Mouse (Mus musculus): ENCODE results near the gene Nfib. TPM values are rescaled to one million over a fixed set of nuclear protein-coding genes. Genes with fewer than 3 reads are reported as not detected.

The Nfib gene
- polyA plus RNA-seq, 1 experiment from 2014 or later = 72.0 TPM

DNA sequence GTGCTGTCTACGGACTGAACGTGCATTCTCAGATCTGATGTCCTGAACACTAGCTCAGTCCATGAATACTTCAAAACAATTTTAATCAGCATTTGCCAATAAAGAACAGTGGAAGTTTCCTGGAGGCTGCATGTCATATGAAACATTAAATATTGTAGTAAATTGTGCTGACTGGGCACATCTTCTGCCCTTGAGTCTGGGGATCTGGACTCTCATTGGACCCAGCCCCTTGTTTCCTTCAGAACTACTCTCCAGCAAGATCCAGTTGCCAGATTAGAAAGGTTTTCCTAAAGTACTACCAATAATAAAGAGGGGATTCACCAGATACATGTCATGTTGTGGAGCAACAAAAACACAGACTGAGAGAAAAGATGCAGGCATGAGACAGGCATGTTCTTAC, 243.9 kb downstream of the Nfib start:
- no peak for ATAC-seq (ENCODE audit: low FRiP score, low TSS enrichment)
- H3K27ac ChIP-seq (replicated peaks; ENCODE audit: low read depth, low read length) = no peak overlapping the region
- peaks cover 29% of the 10 kb centered on the region for H3K4me1 ChIP-seq (ENCODE audit: control insufficient read depth, insufficient read depth, low read length)
- no peak overlapping the region for H3K9ac ChIP-seq (replicated peaks; ENCODE audit: low read length)
- no peak overlapping the region for H3K4me3 ChIP-seq (replicated peaks; ENCODE audit: low read depth, low read length)
- no peaks in the 10 kb centered on the region for H3K27me3 ChIP-seq (ENCODE audit: control insufficient read depth, insufficient read depth, low read length)
- no peaks in the 10 kb centered on the region for H3K36me3 ChIP-seq (ENCODE audit: control insufficient read depth, insufficient read depth, low read length)
- no peak overlapping the region for H3K4me2 ChIP-seq (ENCODE audit: low read length)
- no peaks in the 10 kb centered on the region for H3K9me3 ChIP-seq (ENCODE audit: control insufficient read depth, low read length)
- no peak for DNase-seq
- WGBS = 95% methylated on average over 2 of the region's 2 CpGs

DNA sequence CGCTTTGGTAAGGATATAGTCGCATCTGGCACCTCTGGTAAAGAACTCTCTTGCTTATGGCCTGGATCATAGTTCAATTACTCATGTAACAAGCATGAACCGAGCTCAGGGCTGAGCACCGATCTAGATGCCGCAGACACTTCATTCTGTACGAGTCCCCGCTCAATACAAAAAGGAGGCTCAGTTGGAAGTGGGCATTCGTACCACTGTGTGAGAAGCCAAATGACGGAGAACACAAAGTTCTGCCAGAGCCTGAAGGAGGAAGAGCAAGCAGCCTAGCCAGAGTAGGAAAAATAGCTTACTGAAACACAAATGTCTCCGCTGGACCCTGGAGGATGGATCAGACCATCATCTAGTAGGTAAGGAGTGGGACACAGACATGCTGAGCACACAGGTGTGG, 246.7 kb downstream of the Nfib start:
- WGBS = 98% methylated on average over 10 of the region's 10 CpGs
- Histone ChIP-seq H3K9me3 (ENCODE audit: control insufficient read depth, low read length) (no peaks in the 10 kb centered on the region), H3K9ac (replicated peaks; ENCODE audit: low read length) (no peak overlapping the region), H3K4me2 (ENCODE audit: low read length) (no peak overlapping the region), H3K4me1 (ENCODE audit: control insufficient read depth, insufficient read depth, low read length) (peaks cover 24% of the 10 kb centered on the region), H3K4me3 (replicated peaks; ENCODE audit: low read depth, low read length) (no peak overlapping the region), H3K27me3 (ENCODE audit: control insufficient read depth, insufficient read depth, low read length) (no peaks in the 10 kb centered on the region), H3K27ac (replicated peaks; ENCODE audit: low read depth, low read length) (no peak overlapping the region), H3K36me3 (ENCODE audit: control insufficient read depth, insufficient read depth, low read length) (no peaks in the 10 kb centered on the region)
- DNase-seq (no peak), ATAC-seq (ENCODE audit: low FRiP score, low TSS enrichment) (no peak)

DNA sequence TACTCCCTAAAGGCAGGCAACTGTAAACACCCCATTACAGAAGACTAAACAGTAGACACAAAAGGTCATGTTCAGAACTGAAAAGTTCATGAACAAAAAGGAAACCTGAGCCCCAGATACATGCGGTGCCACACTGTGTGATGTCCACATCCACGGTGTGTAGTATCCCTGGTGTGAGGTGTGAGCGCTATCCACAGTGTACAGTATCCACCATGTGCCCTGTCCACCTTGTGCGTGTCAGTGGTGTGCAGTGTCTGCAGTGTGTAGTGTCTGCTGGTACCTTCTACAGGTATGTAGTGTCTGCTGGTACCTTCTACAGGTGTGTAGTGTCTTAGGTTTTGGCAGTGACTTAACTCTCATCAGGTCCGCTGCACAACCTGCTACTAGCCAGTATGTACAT, 248.6 kb downstream of the Nfib start:
- Histone ChIP-seq H3K27me3 (ENCODE audit: control insufficient read depth, insufficient read depth, low read length) (no peaks in the 10 kb centered on the region), H3K36me3 (ENCODE audit: control insufficient read depth, insufficient read depth, low read length) (no peaks in the 10 kb centered on the region), H3K9ac (replicated peaks; ENCODE audit: low read length) (no peak overlapping the region), H3K27ac (replicated peaks; ENCODE audit: low read depth, low read length) (peak overlapping the region; percentile 45; the same call in 1 of the 2 replicates), H3K4me3 (replicated peaks; ENCODE audit: low read depth, low read length) (no peak overlapping the region), H3K9me3 (ENCODE audit: control insufficient read depth, low read length) (no peaks in the 10 kb centered on the region), H3K4me1 (ENCODE audit: control insufficient read depth, insufficient read depth, low read length) (peaks cover 20% of the 10 kb centered on the region), H3K4me2 (ENCODE audit: low read length) (no peak overlapping the region)
- no peak for DNase-seq
- peak; percentile 57; the same call in 1 of the 2 replicates for ATAC-seq (ENCODE audit: low FRiP score, low TSS enrichment)
- 77% methylated on average over 5 of the region's 5 CpGs for WGBS

DNA sequence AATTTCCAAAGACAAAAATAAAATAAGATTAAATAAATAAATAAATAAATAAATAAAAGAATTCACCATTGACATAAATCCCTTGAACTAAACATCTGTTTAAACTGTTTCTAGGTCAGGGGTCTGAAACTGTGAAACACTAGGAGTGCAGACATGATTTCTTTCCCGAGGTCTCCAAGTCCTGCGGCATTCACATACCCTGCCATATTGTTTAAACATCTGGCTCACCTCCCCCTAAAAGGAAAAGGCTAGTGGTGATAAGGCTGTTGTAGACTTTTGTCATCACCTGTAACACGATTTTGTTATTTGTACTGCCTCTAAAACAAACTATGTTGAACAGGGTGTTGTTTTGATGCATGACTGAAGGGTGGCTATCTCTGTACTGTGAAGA, 249.2 kb downstream of the Nfib start:
- Histone ChIP-seq H3K27ac (replicated peaks; ENCODE audit: low read depth, low read length) (no peak overlapping the region), H3K27me3 (ENCODE audit: control insufficient read depth, insufficient read depth, low read length) (no peaks in the 10 kb centered on the region), H3K4me3 (replicated peaks; ENCODE audit: low read depth, low read length) (no peak overlapping the region), H3K9ac (replicated peaks; ENCODE audit: low read length) (no peak overlapping the region), H3K36me3 (ENCODE audit: control insufficient read depth, insufficient read depth, low read length) (no peaks in the 10 kb centered on the region), H3K4me1 (ENCODE audit: control insufficient read depth, insufficient read depth, low read length) (peaks cover 20% of the 10 kb centered on the region), H3K4me2 (ENCODE audit: low read length) (no peak overlapping the region), H3K9me3 (ENCODE audit: control insufficient read depth, low read length) (no peaks in the 10 kb centered on the region)
- ATAC-seq (ENCODE audit: low FRiP score, low TSS enrichment) = no peak
- DNase-seq = no peak
- 74% methylated on average over 3 of the region's 3 CpGs for WGBS

DNA sequence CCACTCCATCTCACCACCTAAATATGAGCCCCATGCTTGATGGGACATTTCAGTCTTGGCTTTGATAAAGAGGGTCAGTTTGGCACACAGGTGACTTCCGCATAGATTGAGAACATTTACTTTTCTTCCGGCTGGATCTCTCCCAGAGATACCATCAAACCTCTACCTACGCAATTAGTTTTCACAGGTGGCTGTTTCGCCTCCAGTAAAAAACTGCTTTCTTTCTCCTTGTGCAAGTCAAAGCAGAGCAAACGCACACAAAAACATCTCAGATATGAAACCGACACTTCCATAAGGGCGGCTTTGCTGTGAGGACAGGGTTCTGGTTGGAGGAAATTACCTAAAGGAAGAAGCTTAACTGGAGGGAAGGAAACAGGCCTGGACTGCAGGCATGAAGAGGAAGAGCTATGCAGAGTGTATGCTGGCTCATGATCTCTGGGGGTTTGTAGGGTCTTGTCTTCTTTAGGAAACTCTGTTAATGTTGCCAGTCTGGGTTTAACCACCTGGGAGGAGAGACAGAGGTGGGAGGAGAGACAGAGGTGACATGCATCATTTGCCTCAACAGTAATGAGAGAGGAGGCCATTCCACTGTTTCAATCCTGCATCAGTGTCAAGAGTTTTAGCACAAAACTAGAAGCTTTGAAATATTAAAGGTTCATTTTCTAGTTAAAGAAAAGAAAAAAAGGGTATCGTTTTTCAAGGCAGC, 249.8 kb downstream of the Nfib start:
- Histone ChIP-seq H3K4me1 (ENCODE audit: control insufficient read depth, insufficient read depth, low read length) (peaks cover 20% of the 10 kb centered on the region), H3K9ac (replicated peaks; ENCODE audit: low read length) (no peak overlapping the region), H3K36me3 (ENCODE audit: control insufficient read depth, insufficient read depth, low read length) (no peaks in the 10 kb centered on the region), H3K4me2 (ENCODE audit: low read length) (no peak overlapping the region), H3K9me3 (ENCODE audit: control insufficient read depth, low read length) (no peaks in the 10 kb centered on the region), H3K27ac (replicated peaks; ENCODE audit: low read depth, low read length) (no peak overlapping the region), H3K27me3 (ENCODE audit: control insufficient read depth, insufficient read depth, low read length) (no peaks in the 10 kb centered on the region), H3K4me3 (replicated peaks; ENCODE audit: low read depth, low read length) (no peak overlapping the region)
- ATAC-seq (ENCODE audit: low FRiP score, low TSS enrichment) (no peak), DNase-seq (no peak)
- 96% methylated on average over 8 of the region's 8 CpGs for WGBS

DNA sequence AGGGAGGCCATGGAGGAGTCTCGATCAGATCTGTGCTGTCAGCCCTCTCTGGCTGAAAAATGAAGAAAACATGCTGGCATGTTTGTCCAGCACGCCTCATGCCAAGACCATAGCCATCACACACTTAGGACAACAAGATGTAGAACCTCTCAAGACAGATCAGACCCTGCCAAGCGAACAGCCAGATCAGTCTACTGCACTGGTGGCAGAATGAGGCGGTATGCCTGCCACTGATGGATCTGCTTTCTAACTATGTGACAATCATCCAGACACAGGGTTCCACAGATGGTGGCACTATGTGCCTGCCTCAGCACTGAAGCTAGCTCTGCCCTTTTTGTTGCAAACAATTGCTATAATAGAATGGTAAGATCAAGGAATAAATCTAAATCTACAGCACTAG, 250.6 kb downstream of the Nfib start:
- Histone ChIP-seq H3K4me1 (ENCODE audit: control insufficient read depth, insufficient read depth, low read length) (peaks cover 20% of the 10 kb centered on the region), H3K27ac (replicated peaks; ENCODE audit: low read depth, low read length) (no peak overlapping the region)
- no peak for DNase-seq

DNA sequence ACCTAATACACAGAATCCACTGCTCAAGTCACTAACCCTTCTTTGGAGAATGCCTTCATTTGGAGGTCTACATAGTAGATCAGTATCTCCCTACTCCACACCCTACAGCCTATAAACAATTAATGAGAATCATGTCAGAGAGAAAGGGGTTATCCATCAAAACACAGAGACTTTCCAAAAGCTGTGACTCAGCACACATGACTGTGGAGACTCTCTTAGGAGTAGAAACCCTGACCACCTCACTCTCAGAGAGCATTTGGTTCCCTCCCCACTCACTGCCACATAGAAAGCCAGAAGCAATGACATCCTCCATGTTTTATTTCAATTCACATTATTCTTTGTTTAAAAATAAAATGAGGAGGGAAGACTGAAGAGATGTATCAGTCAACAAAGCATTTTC, 252.2 kb downstream of the Nfib start:
- no peak overlapping the region for H3K27ac ChIP-seq (replicated peaks; ENCODE audit: low read depth, low read length)
- H3K4me2 ChIP-seq (ENCODE audit: low read length) = no peak overlapping the region
- no peak overlapping the region for H3K9ac ChIP-seq (replicated peaks; ENCODE audit: low read length)
- no peaks in the 10 kb centered on the region for H3K36me3 ChIP-seq (ENCODE audit: control insufficient read depth, insufficient read depth, low read length)
- H3K4me3 ChIP-seq (replicated peaks; ENCODE audit: low read depth, low read length) = no peak overlapping the region
- DNase-seq (no peak), ATAC-seq (ENCODE audit: low FRiP score, low TSS enrichment) (no peak)
- H3K4me1 ChIP-seq (ENCODE audit: control insufficient read depth, insufficient read depth, low read length) = peaks cover 20% of the 10 kb centered on the region
- H3K27me3 ChIP-seq (ENCODE audit: control insufficient read depth, insufficient read depth, low read length) = no peaks in the 10 kb centered on the region
- no peaks in the 10 kb centered on the region for H3K9me3 ChIP-seq (ENCODE audit: control insufficient read depth, low read length)

More for the DNA sequence above, 250.6 kb downstream of the Nfib start:
- H3K27me3 ChIP-seq (ENCODE audit: control insufficient read depth, insufficient read depth, low read length) = no peaks in the 10 kb centered on the region
- H3K9ac ChIP-seq (replicated peaks; ENCODE audit: low read length) = no peak overlapping the region
- no peaks in the 10 kb centered on the region for H3K9me3 ChIP-seq (ENCODE audit: control insufficient read depth, low read length)
- WGBS = 93% methylated on average over 4 of the region's 4 CpGs
- no peak overlapping the region for H3K4me3 ChIP-seq (replicated peaks; ENCODE audit: low read depth, low read length)
- H3K36me3 ChIP-seq (ENCODE audit: control insufficient read depth, insufficient read depth, low read length) = no peaks in the 10 kb centered on the region
- no peak overlapping the region for H3K4me2 ChIP-seq (ENCODE audit: low read length)
- no peak for ATAC-seq (ENCODE audit: low FRiP score, low TSS enrichment)

DNA sequence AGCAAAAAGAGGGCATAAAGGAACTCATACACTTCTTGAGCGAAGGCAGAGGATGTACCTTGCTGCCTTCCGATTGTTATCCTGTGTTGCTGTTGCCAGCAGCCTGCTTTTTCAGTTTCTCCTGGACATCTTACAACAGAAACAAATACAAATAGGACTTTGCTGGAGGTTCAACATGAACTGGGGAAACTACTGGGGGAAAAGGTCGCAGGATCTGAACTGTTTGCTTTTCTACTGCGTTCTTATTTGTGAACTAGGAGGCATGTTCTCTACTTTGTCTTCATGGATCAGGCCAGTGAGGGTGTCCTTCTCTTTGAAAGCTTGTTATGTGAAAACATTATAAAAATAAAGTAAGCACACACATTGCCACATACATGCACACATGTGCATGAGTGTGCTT, 252.6 kb downstream of the Nfib start:
- peaks cover 16% of the 10 kb centered on the region for H3K4me1 ChIP-seq (ENCODE audit: control insufficient read depth, insufficient read depth, low read length)
- no peak for DNase-seq
- no peaks in the 10 kb centered on the region for H3K27me3 ChIP-seq (ENCODE audit: control insufficient read depth, insufficient read depth, low read length)
- no peak overlapping the region for H3K4me3 ChIP-seq (replicated peaks; ENCODE audit: low read depth, low read length)
- no peaks in the 10 kb centered on the region for H3K9me3 ChIP-seq (ENCODE audit: control insufficient read depth, low read length)
- 90% methylated on average over 4 of the region's 4 CpGs for WGBS
- no peak overlapping the region for H3K9ac ChIP-seq (replicated peaks; ENCODE audit: low read length)
- no peaks in the 10 kb centered on the region for H3K36me3 ChIP-seq (ENCODE audit: control insufficient read depth, insufficient read depth, low read length)
- no peak overlapping the region for H3K4me2 ChIP-seq (ENCODE audit: low read length)
- ATAC-seq (ENCODE audit: low FRiP score, low TSS enrichment) = no peak
- H3K27ac ChIP-seq (replicated peaks; ENCODE audit: low read depth, low read length) = no peak overlapping the region

DNA sequence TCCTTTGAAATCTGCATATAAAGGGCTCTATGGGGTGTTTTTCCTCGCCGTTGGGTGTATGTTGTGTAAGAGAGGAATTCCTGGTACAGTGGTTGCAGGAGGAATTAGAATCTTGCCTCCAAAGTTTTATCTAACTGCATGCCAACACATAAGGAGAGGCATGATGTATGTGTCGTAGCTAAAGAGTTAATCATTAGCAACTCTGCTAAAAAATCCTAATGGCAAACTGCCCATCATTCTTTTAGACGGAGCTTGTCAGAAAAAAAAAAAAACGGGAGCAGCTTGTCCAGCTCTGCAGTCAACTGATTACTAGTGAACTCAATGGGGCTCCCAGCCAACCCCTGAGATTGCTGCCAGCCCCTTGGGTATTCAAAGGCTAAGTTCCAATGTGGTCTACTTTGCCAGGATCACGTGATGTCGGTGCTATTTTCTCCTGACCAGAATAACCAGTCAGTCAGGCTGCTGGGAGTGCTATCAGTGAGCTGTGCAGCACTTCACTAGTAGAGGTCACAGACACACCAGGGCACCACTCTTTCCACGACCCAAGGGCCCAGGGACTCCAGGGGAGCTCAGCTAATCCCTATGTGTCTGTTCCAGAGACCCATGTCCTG, 258.4 kb downstream of the Nfib start:
- Histone ChIP-seq H3K27ac (replicated peaks; ENCODE audit: low read depth, low read length) (no peak overlapping the region), H3K4me2 (ENCODE audit: low read length) (no peak overlapping the region), H3K9me3 (ENCODE audit: control insufficient read depth, low read length) (no peaks in the 10 kb centered on the region), H3K4me3 (replicated peaks; ENCODE audit: low read depth, low read length) (no peak overlapping the region), H3K36me3 (ENCODE audit: control insufficient read depth, insufficient read depth, low read length) (no peaks in the 10 kb centered on the region), H3K4me1 (ENCODE audit: control insufficient read depth, insufficient read depth, low read length) (no peaks in the 10 kb centered on the region), H3K9ac (replicated peaks; ENCODE audit: low read length) (no peak overlapping the region), H3K27me3 (ENCODE audit: control insufficient read depth, insufficient read depth, low read length) (no peaks in the 10 kb centered on the region)
- WGBS = 18% methylated on average over 8 of the region's 8 CpGs
- DNase-seq = peak; percentile 75
- peak; percentile 67; the same call in 1 of the 2 replicates for ATAC-seq (ENCODE audit: low FRiP score, low TSS enrichment)
